Mouse (Mus musculus): ENCODE data around the gene Mapk11. TPM values are rescaled to one million over a fixed set of nuclear protein-coding genes. Genes with fewer than 3 reads are reported as not detected.
A peak's percentile ranks its signal among the peaks of the same experiment; 100 is the strongest.

Gene Mapk11
- 10 to 100 TPM; 20.3 to 24.8 TPM for total RNA-seq (2021)

DNA sequence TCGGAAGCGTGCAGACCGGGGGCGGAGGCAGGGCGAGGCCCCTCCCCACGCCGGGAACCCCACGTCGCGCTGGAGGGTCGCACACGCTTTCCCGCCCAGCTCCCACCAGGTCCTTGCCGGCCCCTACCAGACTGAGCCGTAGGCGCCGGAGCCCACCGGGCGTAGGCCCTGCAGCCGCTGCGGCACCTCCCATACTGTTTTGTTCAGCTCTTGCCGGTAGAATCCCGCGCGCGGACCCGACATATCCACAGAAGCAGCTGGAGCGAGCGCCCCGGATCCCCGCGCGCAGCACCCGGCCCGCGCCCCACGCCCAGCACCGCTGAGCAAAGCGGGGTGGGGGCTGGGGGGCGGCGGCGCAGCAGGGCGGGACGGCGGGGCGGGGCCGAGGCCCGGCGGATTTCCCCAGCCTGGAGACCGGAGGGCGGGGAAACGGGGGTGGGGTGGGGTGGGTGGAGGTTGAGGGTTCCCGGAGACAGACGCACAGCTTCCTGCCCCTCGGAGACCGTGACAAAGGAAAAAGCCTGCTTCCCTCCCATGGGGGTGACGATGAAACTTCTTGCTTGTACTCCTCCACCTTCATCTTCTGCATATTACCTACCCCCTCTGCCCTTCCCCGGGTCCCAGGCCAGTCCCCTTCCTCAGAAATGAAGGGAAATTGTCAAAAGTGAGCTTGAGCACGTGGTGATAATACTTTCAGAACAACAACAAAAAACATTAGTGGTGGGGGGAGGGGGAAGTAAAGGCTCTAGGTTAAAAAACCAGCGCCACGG is at the start of gene Mapk11:
Gene Mapk11, minus strand, starts transcription at position 358 of the 770 bp plus-strand sequence.
- DNase-seq (ENCODE audit: extremely low spot score in 1 of 2, low spot score in 1 of 2) = peak in 1 of 2 experiments; percentile 42

DNA sequence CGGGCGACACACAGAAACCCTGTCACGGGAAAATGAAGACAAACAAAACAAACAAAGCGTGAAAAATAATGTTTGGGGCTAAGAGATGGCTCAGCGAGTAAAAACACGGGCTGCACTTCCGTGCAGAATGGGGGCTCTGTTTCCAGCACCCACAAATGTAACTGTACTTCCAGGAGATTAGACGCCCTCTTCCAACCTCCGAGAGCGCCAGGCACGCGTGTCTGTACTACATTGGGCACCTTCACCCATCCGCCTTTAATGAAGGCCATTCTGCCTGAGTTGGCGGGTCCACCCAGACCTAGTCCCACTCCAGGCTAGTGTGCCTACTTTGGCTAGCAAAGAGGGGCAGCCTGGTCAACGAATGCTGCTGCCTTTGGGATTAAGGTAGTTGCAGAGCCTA is 47.6 kb upstream of the Mapk11 start:
- DNase-seq (ENCODE audit: extremely low spot score in 1 of 2, low spot score in 1 of 2) = no peak

DNA sequence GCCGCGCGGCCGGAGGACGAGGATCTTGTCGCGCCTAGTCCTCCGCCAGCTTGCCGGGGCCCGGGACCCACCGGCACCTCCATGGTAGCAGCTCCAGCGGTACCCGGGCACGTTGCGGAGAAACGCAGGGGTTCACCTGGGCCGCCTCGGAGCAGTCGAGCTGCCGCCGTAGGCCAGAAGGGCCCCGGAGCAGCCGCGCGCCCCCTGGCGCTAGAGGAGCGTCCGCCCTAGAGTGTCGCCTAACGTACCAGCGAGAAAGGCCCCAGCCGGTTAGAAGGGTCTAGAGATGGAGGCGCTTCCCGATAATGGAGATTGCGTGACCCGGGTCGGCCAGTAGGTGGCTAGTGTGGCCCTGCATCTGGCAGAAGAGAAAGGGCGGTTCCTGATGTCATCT is 46.9 kb upstream of the Mapk11 start, which contains the start of gene Dennd6b:
Gene Dennd6b, minus strand, starts transcription at position 184 of the 394 bp plus-strand sequence.
- peak; percentile 90 to 91 for DNase-seq (ENCODE audit: extremely low spot score in 1 of 2, low spot score in 1 of 2)

- DNase-seq (ENCODE audit: extremely low spot score in 1 of 2, low spot score in 1 of 2) = peak; percentile 82 to 90
Observed at GRCm38 (mm10) chr15:89195690-89196312, 46.4 kb upstream of the Mapk11 start.

- no peak for DNase-seq (ENCODE audit: extremely low spot score in 1 of 2, low spot score in 1 of 2)
Observed at GRCm38 (mm10) chr15:89195261-89195681, 45.8 kb upstream of the Mapk11 start.

GRCm38 (mm10) chr15:89184937-89185227 is 35.5 kb upstream of the Mapk11 start:
- no peak for DNase-seq (ENCODE audit: extremely low spot score in 1 of 2, low spot score in 1 of 2)

GRCm38 (mm10) chr15:89184141-89184936 is 34.9 kb upstream of the Mapk11 start:
- no peak for DNase-seq (ENCODE audit: extremely low spot score in 1 of 2, low spot score in 1 of 2)

DNA sequence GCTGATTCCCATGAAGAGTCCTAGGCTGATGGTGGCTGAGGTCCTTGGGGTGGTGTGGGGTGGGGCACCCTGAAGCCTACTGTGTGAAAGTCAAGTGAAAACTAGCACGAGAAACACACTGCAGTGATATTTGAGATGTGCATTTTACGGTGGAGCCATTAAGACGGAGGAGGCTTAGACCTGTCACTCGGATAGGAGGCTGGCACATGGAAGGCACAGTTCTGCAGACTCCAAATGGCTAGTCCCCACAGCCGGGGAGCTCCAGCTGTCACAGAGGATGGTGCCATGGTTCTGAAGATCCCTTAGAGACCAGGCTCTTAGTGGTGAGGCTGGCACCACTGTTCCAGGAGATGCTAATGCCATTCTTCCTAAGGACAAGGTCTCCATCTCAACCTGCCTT is 33.4 kb upstream of the Mapk11 start:
- no peak for DNase-seq (ENCODE audit: extremely low spot score in 1 of 2, low spot score in 1 of 2)

- no peak for DNase-seq (ENCODE audit: extremely low spot score in 1 of 2, low spot score in 1 of 2)
Observed at GRCm38 (mm10) chr15:89182328-89182741, 32.9 kb upstream of the Mapk11 start.

DNA sequence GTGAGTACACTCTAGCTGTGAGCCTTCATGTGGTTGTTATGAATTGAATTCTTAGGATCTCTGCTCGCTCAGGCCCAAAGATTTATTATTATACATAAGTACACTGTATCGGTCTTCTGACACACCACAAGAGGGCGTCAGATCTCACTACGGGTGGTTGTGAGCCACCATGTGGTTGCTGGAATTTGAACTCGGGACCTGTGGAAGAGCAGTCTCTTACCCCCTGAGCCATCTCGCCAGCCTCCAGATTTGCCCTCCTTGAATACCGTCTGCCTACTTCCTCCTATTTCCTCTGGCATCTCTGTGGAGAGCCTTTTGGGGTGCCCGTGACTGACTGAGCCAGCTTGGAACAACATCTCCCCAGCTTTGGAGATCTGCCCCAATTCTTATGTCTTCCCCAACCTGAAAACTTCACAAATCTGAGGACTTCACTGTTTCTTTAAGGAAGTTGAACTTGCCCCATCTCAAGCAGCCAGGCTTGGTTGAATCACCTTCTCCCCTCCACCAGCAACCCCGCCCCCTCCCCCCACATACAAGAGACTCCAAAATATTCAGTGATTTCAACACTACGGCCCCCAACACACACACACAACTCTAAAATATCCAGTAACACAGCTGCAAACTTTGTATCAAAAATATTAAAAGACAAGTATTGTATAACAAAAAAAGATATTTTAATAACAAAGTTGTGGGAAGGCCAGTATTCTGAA is 32.3 kb upstream of the Mapk11 start:
- DNase-seq (ENCODE audit: extremely low spot score in 1 of 2, low spot score in 1 of 2) = no peak

DNA sequence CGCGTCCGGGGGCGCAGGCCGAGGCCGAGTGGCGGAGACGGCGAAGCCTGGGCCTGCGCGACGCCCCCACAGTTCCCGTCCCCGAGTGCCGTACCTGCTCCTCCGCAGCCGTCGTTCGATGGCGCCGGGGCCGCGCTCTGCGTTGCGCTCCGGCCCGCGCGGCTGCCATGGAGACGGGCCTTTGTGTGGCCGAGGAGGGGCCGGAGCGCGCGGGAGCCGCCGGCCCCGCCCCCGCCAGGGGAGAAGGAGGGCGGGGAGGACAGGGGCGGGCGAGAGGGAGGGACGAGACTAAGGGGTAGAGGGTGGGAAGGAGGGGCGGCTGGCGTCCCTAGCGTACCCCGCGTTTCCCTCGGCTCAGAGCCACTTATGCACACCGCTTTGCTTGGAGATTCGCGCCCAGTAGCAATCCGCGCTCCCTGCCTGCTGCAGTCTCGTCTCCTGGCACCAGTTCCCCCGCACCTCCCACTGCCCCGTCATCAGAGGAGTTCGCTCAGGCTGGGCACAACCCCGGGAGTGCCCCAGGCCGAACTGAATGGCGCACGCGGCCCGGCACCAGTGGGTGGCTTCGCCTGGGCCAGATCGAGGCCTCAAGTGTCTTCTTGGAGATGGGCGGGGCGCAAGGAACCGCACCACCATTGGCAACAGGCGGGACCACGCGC is 31.3 kb upstream of the Mapk11 start, which contains the start of gene Plxnb2:
Gene Plxnb2, minus strand, starts transcription at position 218 of the 659 bp plus-strand sequence.
- DNase-seq (ENCODE audit: extremely low spot score in 1 of 2, low spot score in 1 of 2) = peak; percentile 52 to 63

DNA sequence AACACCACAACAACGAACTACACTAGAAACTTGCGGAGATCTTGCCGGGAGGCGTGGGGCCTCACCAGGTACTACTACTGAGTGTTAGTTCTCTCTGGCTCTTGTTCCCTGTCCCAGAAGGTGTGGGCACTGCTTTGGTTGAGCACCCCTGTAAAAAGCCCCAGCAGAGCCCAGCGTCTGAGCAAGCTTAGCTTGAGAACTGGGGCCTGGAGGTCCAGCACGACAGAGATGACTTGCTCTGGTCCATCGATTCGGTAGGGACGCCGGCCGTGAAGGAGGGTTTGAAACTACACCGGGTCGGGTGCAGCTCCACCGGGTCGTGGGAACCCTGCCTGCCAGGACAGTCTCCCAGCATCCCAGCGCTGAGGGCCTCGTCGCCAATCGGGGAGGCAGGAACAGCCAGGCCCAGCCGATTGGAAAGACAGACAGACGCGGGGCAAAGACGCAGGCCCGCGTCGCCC is 30.7 kb upstream of the Mapk11 start:
- no peak for DNase-seq (ENCODE audit: extremely low spot score in 1 of 2, low spot score in 1 of 2)

- DNase-seq (ENCODE audit: extremely low spot score in 1 of 2, low spot score in 1 of 2) = no peak
Observed at GRCm38 (mm10) chr15:89179630-89179964, 30.2 kb upstream of the Mapk11 start.

- peak in 1 of 2 experiments; percentile 41 for DNase-seq (ENCODE audit: extremely low spot score in 1 of 2, low spot score in 1 of 2)
Observed at GRCm38 (mm10) chr15:89178954-89179629, 29.7 kb upstream of the Mapk11 start.

DNA sequence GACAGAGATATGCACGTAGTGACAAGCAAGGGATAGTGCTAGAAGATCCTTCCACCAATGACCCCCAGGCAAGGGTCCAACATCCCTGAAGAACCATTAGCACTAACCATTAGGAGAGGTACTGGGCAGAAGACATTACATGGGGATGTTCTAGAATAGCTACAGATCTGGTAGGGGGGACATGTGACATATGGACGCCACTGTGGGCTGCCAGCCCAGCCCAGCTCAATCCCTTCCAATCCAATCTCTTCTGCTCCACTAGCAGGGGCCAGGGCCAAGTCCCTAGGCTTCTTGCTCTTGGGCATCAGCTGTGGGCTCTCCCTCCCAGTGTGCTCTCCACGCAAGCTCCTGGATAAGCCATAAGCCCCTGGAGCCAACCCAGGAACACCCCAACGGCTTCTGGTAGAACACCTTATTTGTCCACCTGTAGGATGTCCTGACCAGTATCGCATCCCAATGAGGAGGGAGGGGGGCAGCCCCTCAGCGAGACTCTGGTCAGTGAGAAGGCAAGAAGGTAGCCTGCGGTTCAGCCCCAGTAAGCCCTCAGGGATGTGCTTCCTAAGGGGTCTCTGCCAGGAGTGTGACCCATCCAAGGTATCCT is 28.9 kb upstream of the Mapk11 start:
- DNase-seq (ENCODE audit: extremely low spot score in 1 of 2, low spot score in 1 of 2) = no peak

GRCm38 (mm10) chr15:89177576-89178259 is 28.3 kb upstream of the Mapk11 start:
- no peak for DNase-seq (ENCODE audit: extremely low spot score in 1 of 2, low spot score in 1 of 2)

DNA sequence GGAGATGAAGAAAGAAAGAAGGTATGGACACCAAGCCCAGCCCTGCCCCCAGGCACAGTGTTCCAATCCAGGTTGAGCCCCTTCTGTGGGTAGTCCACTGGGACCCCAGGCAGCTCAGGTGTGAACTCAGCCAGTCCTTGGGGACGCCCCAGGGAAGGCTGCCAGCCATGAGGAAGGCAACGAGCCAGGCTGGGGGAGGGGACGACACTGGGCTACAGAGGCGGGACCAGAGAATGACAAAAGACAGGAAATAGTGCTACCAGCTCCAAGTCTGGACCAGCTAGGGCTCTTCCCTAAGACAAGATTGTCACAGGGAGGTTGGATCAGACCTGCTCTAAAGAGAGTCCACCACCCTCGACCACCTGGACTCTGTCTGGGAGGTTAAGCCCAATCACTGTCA is 27.7 kb upstream of the Mapk11 start:
- peak in 1 of 2 experiments; percentile 73 for DNase-seq (ENCODE audit: extremely low spot score in 1 of 2, low spot score in 1 of 2)

GRCm38 (mm10) chr15:89175411-89176155 is 26.2 kb upstream of the Mapk11 start:
- no peak for DNase-seq (ENCODE audit: extremely low spot score in 1 of 2, low spot score in 1 of 2)
